Mouse (Mus musculus): Measurements from ENCODE around the gene Nudt2.
A peak's percentile ranks its signal among the peaks of the same experiment; 100 is the strongest.

Gene Nudt2

DNA sequence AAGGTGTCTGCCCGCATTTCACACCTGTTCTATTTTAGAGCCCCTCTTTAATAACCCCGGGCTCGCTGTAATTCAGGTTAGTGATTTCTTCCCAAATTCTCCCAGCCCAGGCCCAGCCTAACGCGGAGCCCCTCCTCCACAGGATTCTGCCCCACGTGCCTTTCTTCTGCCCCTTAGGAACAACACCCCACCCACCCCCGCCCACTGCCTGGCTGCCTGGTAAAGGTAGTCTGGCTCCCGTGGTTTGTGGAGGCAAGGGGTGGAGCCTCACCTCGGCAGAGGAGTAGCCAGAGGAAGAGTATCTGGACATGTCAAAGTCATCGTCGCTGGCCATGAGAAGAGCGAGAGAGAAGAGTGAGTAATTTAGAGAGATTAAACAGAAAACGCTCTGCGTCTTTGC, 55.7 kb downstream of the Nudt2 start:
- DNase-seq (ENCODE audit: low spot score in 2 of 2) = no peak

GRCm38 (mm10) chr4:41522136-41522535, 57.2 kb downstream of the Nudt2 start:
- no peak for DNase-seq (ENCODE audit: low spot score in 2 of 2)

GRCm38 (mm10) chr4:41522788-41523187, 57.8 kb downstream of the Nudt2 start:
- peak in 1 of 2 experiments; percentile 40 for DNase-seq (ENCODE audit: low spot score in 2 of 2)

GRCm38 (mm10) chr4:41523839-41524238, 58.9 kb downstream of the Nudt2 start:
- no peak for DNase-seq (ENCODE audit: low spot score in 2 of 2)

GRCm38 (mm10) chr4:41524829-41525228, 59.9 kb downstream of the Nudt2 start:
- DNase-seq (ENCODE audit: low spot score in 2 of 2) = no peak

- no peak for DNase-seq (ENCODE audit: low spot score in 2 of 2)
Measured at GRCm38 (mm10) chr4:41526553-41526952, 61.6 kb downstream of the Nudt2 start.

GRCm38 (mm10) chr4:41527076-41527475, 62.1 kb downstream of the Nudt2 start:
- DNase-seq (ENCODE audit: low spot score in 2 of 2) = no peak

GRCm38 (mm10) chr4:41527996-41528395, 63.0 kb downstream of the Nudt2 start:
- DNase-seq (ENCODE audit: low spot score in 2 of 2) = no peak

All from spleen, postnatal 10 days (tissue).